Mouse (Mus musculus): ENCODE data around the gene Rag1. TPM values are rescaled to one million over a fixed set of nuclear protein-coding genes. Genes with fewer than 3 reads are reported as not detected.

Gene Rag1
- polyA plus RNA-seq, 1 experiment: not detected

- WGBS: 53% methylated on average over 8 of the region's 8 CpGs
- no peak overlapping the region for H3K4me3 ChIP-seq (ENCODE audit: low read depth, low read length)
- no peak overlapping the region for H3K27ac ChIP-seq (ENCODE audit: insufficient read depth, low read depth, low read length)
- no peaks in the 10 kb centered on the region for H3K36me3 ChIP-seq (ENCODE audit: control insufficient read depth, insufficient read depth, low read length)
- TF ChIP-seq CTCF (IDR thresholded peaks at IDR 0.05; ENCODE audit: extremely low read depth, insufficient read length, insufficient replicate concordance, low read depth, low read length): no peak
- no peak for TF ChIP-seq POLR2A (IDR thresholded peaks at IDR 0.05; ENCODE audit: low read depth, low read length)
- H3K4me1 ChIP-seq (ENCODE audit: control insufficient read depth, insufficient read depth, insufficient read length, low read length): no peaks in the 10 kb centered on the region
- no peaks in the 10 kb centered on the region for H3K27me3 ChIP-seq (ENCODE audit: control insufficient read depth, insufficient read depth, low read length)
These were observed 48.6 kb downstream of the Rag1 start for GRCm38 (mm10) chr2:101600703-101601102.

GRCm38 (mm10) chr2:101598190-101599181 lies 50.8 kb downstream of the Rag1 start:
- no peaks in the 10 kb centered on the region for H3K4me1 ChIP-seq (ENCODE audit: control insufficient read depth, insufficient read depth, insufficient read length, low read length)
- TF ChIP-seq POLR2A (IDR thresholded peaks at IDR 0.05; ENCODE audit: low read depth, low read length) (no peak), CTCF (IDR thresholded peaks at IDR 0.05; ENCODE audit: extremely low read depth, insufficient read length, insufficient replicate concordance, low read depth, low read length) (no peak)
- H3K4me3 ChIP-seq (ENCODE audit: low read depth, low read length): no peak overlapping the region
- no peaks in the 10 kb centered on the region for H3K36me3 ChIP-seq (ENCODE audit: control insufficient read depth, insufficient read depth, low read length)
- 82% methylated on average over 13 of the region's 13 CpGs for WGBS
- no peak overlapping the region for H3K27ac ChIP-seq (ENCODE audit: insufficient read depth, low read depth, low read length)
- no peaks in the 10 kb centered on the region for H3K27me3 ChIP-seq (ENCODE audit: control insufficient read depth, insufficient read depth, low read length)

GRCm38 (mm10) chr2:101597186-101597585 lies 52.1 kb downstream of the Rag1 start:
- no peak for TF ChIP-seq CTCF (IDR thresholded peaks at IDR 0.05; ENCODE audit: extremely low read depth, insufficient read length, insufficient replicate concordance, low read depth, low read length)
- TF ChIP-seq POLR2A (IDR thresholded peaks at IDR 0.05; ENCODE audit: low read depth, low read length): no peak
- no peaks in the 10 kb centered on the region for H3K36me3 ChIP-seq (ENCODE audit: control insufficient read depth, insufficient read depth, low read length)
- no peak overlapping the region for H3K4me3 ChIP-seq (ENCODE audit: low read depth, low read length)
- no peaks in the 10 kb centered on the region for H3K4me1 ChIP-seq (ENCODE audit: control insufficient read depth, insufficient read depth, insufficient read length, low read length)
- no peaks in the 10 kb centered on the region for H3K27me3 ChIP-seq (ENCODE audit: control insufficient read depth, insufficient read depth, low read length)
- H3K27ac ChIP-seq (ENCODE audit: insufficient read depth, low read depth, low read length): no peak overlapping the region

- TF ChIP-seq POLR2A (IDR thresholded peaks at IDR 0.05; ENCODE audit: low read depth, low read length): no peak
- TF ChIP-seq CTCF (IDR thresholded peaks at IDR 0.05; ENCODE audit: extremely low read depth, insufficient read length, insufficient replicate concordance, low read depth, low read length): no peak
- H3K36me3 ChIP-seq (ENCODE audit: control insufficient read depth, insufficient read depth, low read length): no peaks in the 10 kb centered on the region
- H3K27ac ChIP-seq (ENCODE audit: insufficient read depth, low read depth, low read length): no peak overlapping the region
- WGBS: 88% methylated on average over 5 of the region's 5 CpGs
- no peaks in the 10 kb centered on the region for H3K27me3 ChIP-seq (ENCODE audit: control insufficient read depth, insufficient read depth, low read length)
- H3K4me3 ChIP-seq (ENCODE audit: low read depth, low read length): no peak overlapping the region
- no peaks in the 10 kb centered on the region for H3K4me1 ChIP-seq (ENCODE audit: control insufficient read depth, insufficient read depth, insufficient read length, low read length)
These were observed 54.6 kb downstream of the Rag1 start for GRCm38 (mm10) chr2:101594681-101595080.

- TF ChIP-seq CTCF (IDR thresholded peaks at IDR 0.05; ENCODE audit: extremely low read depth, insufficient read length, insufficient replicate concordance, low read depth, low read length): no peak
- no peak for TF ChIP-seq POLR2A (IDR thresholded peaks at IDR 0.05; ENCODE audit: low read depth, low read length)
- 80% methylated on average over 8 of the region's 8 CpGs for WGBS
- H3K27ac ChIP-seq (ENCODE audit: insufficient read depth, low read depth, low read length): no peak overlapping the region
These were observed 56.4 kb downstream of the Rag1 start for GRCm38 (mm10) chr2:101592886-101593285.

GRCm38 (mm10) chr2:101592023-101592841 lies 57.1 kb downstream of the Rag1 start:
- no peak for TF ChIP-seq CTCF (IDR thresholded peaks at IDR 0.05; ENCODE audit: extremely low read depth, insufficient read length, insufficient replicate concordance, low read depth, low read length)
- 59% methylated on average over 10 of the region's 10 CpGs for WGBS
- no peak overlapping the region for H3K4me3 ChIP-seq (ENCODE audit: low read depth, low read length)
- no peaks in the 10 kb centered on the region for H3K27me3 ChIP-seq (ENCODE audit: control insufficient read depth, insufficient read depth, low read length)
- no peaks in the 10 kb centered on the region for H3K4me1 ChIP-seq (ENCODE audit: control insufficient read depth, insufficient read depth, insufficient read length, low read length)
- no peak overlapping the region for H3K27ac ChIP-seq (ENCODE audit: insufficient read depth, low read depth, low read length)
- H3K36me3 ChIP-seq (ENCODE audit: control insufficient read depth, insufficient read depth, low read length): no peaks in the 10 kb centered on the region

More at GRCm38 (mm10) chr2:101592886-101593285, 56.4 kb downstream of the Rag1 start:
- Histone ChIP-seq H3K27me3 (ENCODE audit: control insufficient read depth, insufficient read depth, low read length) (no peaks in the 10 kb centered on the region), H3K4me1 (ENCODE audit: control insufficient read depth, insufficient read depth, insufficient read length, low read length) (no peaks in the 10 kb centered on the region), H3K36me3 (ENCODE audit: control insufficient read depth, insufficient read depth, low read length) (no peaks in the 10 kb centered on the region), H3K4me3 (ENCODE audit: low read depth, low read length) (no peak overlapping the region)

GRCm38 (mm10) chr2:101591356-101591755 lies 57.9 kb downstream of the Rag1 start:
- H3K27me3 ChIP-seq (ENCODE audit: control insufficient read depth, insufficient read depth, low read length): no peaks in the 10 kb centered on the region
- H3K36me3 ChIP-seq (ENCODE audit: control insufficient read depth, insufficient read depth, low read length): no peaks in the 10 kb centered on the region
- no peaks in the 10 kb centered on the region for H3K4me1 ChIP-seq (ENCODE audit: control insufficient read depth, insufficient read depth, insufficient read length, low read length)
- no peak overlapping the region for H3K27ac ChIP-seq (ENCODE audit: insufficient read depth, low read depth, low read length)
- WGBS: 57% methylated on average over 8 of the region's 8 CpGs
- no peak for TF ChIP-seq CTCF (IDR thresholded peaks at IDR 0.05; ENCODE audit: extremely low read depth, insufficient read length, insufficient replicate concordance, low read depth, low read length)
- TF ChIP-seq POLR2A (IDR thresholded peaks at IDR 0.05; ENCODE audit: low read depth, low read length): no peak
- H3K4me3 ChIP-seq (ENCODE audit: low read depth, low read length): no peak overlapping the region

Other genes starting within 250 kb of the Rag1 start
- gene Rag2, start 24.8 kb downstream of the Rag1 start, polyA plus RNA-seq (2012; rRNA removed): not detected in 2 replicates
- 0.46 and 0.48 TPM in 2 replicates for gene B230118H07Rik, start within 50 bp of the Rag1 start, polyA plus RNA-seq (2012; rRNA removed)
- 3.0 and 5.6 TPM in 2 replicates for gene Traf6, start 28.9 kb upstream of the Rag1 start, polyA plus RNA-seq (2012; rRNA removed)
- 0.98 and 3.9 TPM in 2 replicates for gene Prr5l, start 233.5 kb upstream of the Rag1 start, polyA plus RNA-seq (2012; rRNA removed)
- gene Commd9, start 236.7 kb upstream of the Rag1 start, polyA plus RNA-seq (2012; rRNA removed): 16.8 and 23.6 TPM in 2 replicates

Measured in small intestine, adult 2 months (tissue).